9 mouse cellular contexts compared by ENCODE assay signal in genomic region chr12:111376826-111377331, GRCm38 (mm10). TPM values are rescaled to one million over a fixed set of nuclear protein-coding genes. Genes with fewer than 3 reads are reported as not detected.
DNase-seq lines count a peak whose midpoint lies in the region; ATAC-seq lines count a peak whose summit lies in the region.
"Had no signal": no experiment of that assay in that cellular context is flagged by ENCODE, and none has a peak within 500 bp of the region (broad histone marks: within the 10 kb centered on the region; RNA-seq: fewer than 3 reads in every experiment).

No protein-coding gene starts in this region.

- H3K4me3 ChIP-seq in erythroblast, embryonic 14.5 days (replicated peaks): peak overlapping the region; percentile 69
- H3K4me3 ChIP-seq in heart, embryonic 16.5 days (ENCODE audit: low read length): peak overlapping the region; percentile 98

- no peaks in the 10 kb centered on the region for H3K36me3 ChIP-seq in erythroblast, embryonic 14.5 days (ENCODE audit: control insufficient read depth)
- H3K36me3 ChIP-seq in heart, embryonic 16.5 days (ENCODE audit: control insufficient read depth, insufficient read depth): no peaks in the 10 kb centered on the region

- H3K27ac ChIP-seq in heart, embryonic 16.5 days (ENCODE audit: low read length): peak overlapping the region; percentile 98

- peak overlapping the region; percentile 89 for H3K4me2 ChIP-seq in heart, embryonic 16.5 days (ENCODE audit: low read depth, low read length)

- peak; percentile 34 for ATAC-seq in heart, embryonic 16.5 days (replicated peaks; ENCODE audit: extremely low read depth, insufficient read depth, low FRiP score)

- under 1% methylated on average over 49 of the region's 49 CpGs for WGBS in heart, embryonic 16.5 days

- no peaks in the 10 kb centered on the region for H3K9me3 ChIP-seq in erythroblast, embryonic 14.5 days (ENCODE audit: control insufficient read depth, low read length)
- no peaks in the 10 kb centered on the region for H3K9me3 ChIP-seq in heart, embryonic 16.5 days (replicated peaks; ENCODE audit: control insufficient read depth, low read length)

- DNase-seq in frontal cortex, postnatal 10 days (ENCODE audit: low spot score in 2 of 2): peak; percentile 51
- DNase-seq in frontal cortex, adult 2 months (ENCODE audit: extremely low spot score in 1 of 2, low spot score in 1 of 2): no peak
- peak; percentile 81 for DNase-seq in adrenal gland, postnatal 14 days
- DNase-seq in kidney, postnatal 25 days: peak; percentile 74 to 87
- DNase-seq in lung, postnatal 25 days (ENCODE audit: low spot score): peak; percentile 75
- peak; percentile 29 for DNase-seq in skeletal muscle tissue, adult 2 months (ENCODE audit: low read depth, low spot score)

- peaks cover 66% of the 10 kb centered on the region for H3K27me3 ChIP-seq in erythroblast, embryonic 14.5 days (ENCODE audit: control insufficient read depth)
- no peaks in the 10 kb centered on the region for H3K27me3 ChIP-seq in heart, embryonic 16.5 days (ENCODE audit: control insufficient read depth, insufficient read depth, low read length)

- peaks cover 17% of the 10 kb centered on the region for H3K4me1 ChIP-seq in erythroblast, embryonic 14.5 days (ENCODE audit: control insufficient read depth)
- peaks cover 27% of the 10 kb centered on the region for H3K4me1 ChIP-seq in heart, embryonic 16.5 days (ENCODE audit: control insufficient read depth, insufficient read depth, low read length)

- H3K9ac ChIP-seq in heart, embryonic 16.5 days (ENCODE audit: low read length): peak overlapping the region; percentile 98

RNA-seq across cellular contexts. Expression of gene Cdc42bpb, which starts 0.6 kb away (rescaled TPM):
- polyA plus RNA-seq in frontal cortex, adult 2 months (2012; rRNA removed): 175 and 184 TPM in 2 replicates
- total RNA-seq in adrenal gland, postnatal 14 days (2021): 133 and 149 TPM in 2 replicates
- 0.74 TPM in 2 replicates for polyA plus RNA-seq in erythroblast, embryonic 14.5 days (2012)
- polyA plus RNA-seq in heart, embryonic 16.5 days (2015; fragmentation: Nextera tagmentation; extraction: Ambion mirVana): 19.6 and 27.3 TPM in 2 replicates
- total RNA-seq: MEL had no signal

RNA-seq across cellular contexts. Expression of gene Lbhd2, which starts 29.7 kb away (rescaled TPM):
- polyA plus RNA-seq in frontal cortex, adult 2 months (2012; rRNA removed): 23.2 and 24.5 TPM in 2 replicates
- total RNA-seq in adrenal gland, postnatal 14 days (2021): 0.56 and 0.79 TPM in 2 replicates
- not detected in 2 replicates for polyA plus RNA-seq in erythroblast, embryonic 14.5 days (2012)
- 1.3 and 1.4 TPM in 2 replicates for polyA plus RNA-seq in heart, embryonic 16.5 days (2015; fragmentation: Nextera tagmentation; extraction: Ambion mirVana)
- total RNA-seq: MEL had no signal

RNA-seq across cellular contexts. Expression of gene Exoc3l4, which starts 39.9 kb away (rescaled TPM):
- 3.8 and 4.8 TPM in 2 replicates for polyA plus RNA-seq in frontal cortex, adult 2 months (2012; rRNA removed)
- 4.6 and 5.2 TPM in 2 replicates for total RNA-seq in adrenal gland, postnatal 14 days (2021)
- 0.23 and 0.25 TPM in 2 replicates for polyA plus RNA-seq in erythroblast, embryonic 14.5 days (2012)
- polyA plus RNA-seq in heart, embryonic 16.5 days (2015; fragmentation: Nextera tagmentation; extraction: Ambion mirVana): 13.3 and 14.9 TPM in 2 replicates

Comparison
In these comparisons a context has a peak if more than half of its experiments do, and no peak if none do; other contexts are left out.
1. DNase-seq: peak in frontal cortex, postnatal 10 days (2 of 2), adrenal gland, postnatal 14 days (single experiment), kidney, postnatal 25 days (2 of 2), lung, postnatal 25 days (single experiment) and skeletal muscle tissue, adult 2 months (single experiment); none in frontal cortex, adult 2 months (0 of 2).
2. RNA of gene Cdc42bpb, which starts 0.6 kb away (polyA plus RNA-seq): 175 to 184 TPM in frontal cortex, adult 2 months and 19.6 to 27.3 TPM in heart, embryonic 16.5 days; 0.74 TPM in erythroblast, embryonic 14.5 days; every median in the first group is over 10 times any median in the second.
3. RNA of gene Lbhd2, which starts 29.7 kb away (polyA plus RNA-seq): 23.2 to 24.5 TPM in frontal cortex, adult 2 months; 1.3 to 1.4 TPM in heart, embryonic 16.5 days and not detected in erythroblast, embryonic 14.5 days; every median in the first group is over 10 times any median in the second.